Comparison of ENCODE assay signal across 9 mouse cellular contexts in genomic region chr5:34326249-34326691, GRCm38 (mm10). TPM values are rescaled to one million over a fixed set of nuclear protein-coding genes. Genes with fewer than 3 reads are reported as not detected.
A peak's percentile ranks its signal among the peaks of the same experiment; 100 is the strongest.
DNase-seq lines count a peak whose midpoint lies in the region; ATAC-seq and TF ChIP-seq lines count a peak whose summit lies in the region.
"Had no signal": no experiment of that assay in that cellular context is flagged by ENCODE, and none has a peak within 500 bp of the region (broad histone marks: within the 10 kb centered on the region; RNA-seq: fewer than 3 reads in every experiment).

No protein-coding gene starts in this region.

- in situ Hi-C loops in ES-E14 (cut with MboI; ENCODE audit: low sequenced_read_pairs in 2 of 2, unreplicated experiment in 2 of 2) = no loop called here

- peaks cover 14% of the 10 kb centered on the region for H3K4me1 ChIP-seq in forebrain, embryonic 13.5 days
- peaks cover 14% of the 10 kb centered on the region for H3K4me1 ChIP-seq in forebrain, embryonic 12.5 days
- H3K4me1 ChIP-seq in ES-E14 (ENCODE audit: control insufficient read depth in 2 of 2, insufficient read depth in 2 of 2, low read length in 2 of 2, poor library complexity in 1 of 2) = peaks cover 2 to 8% of the 10 kb centered on the region in 2 experiments; a peak in 2 of 4 replicates
- H3K4me1 ChIP-seq in heart, embryonic 13.5 days = peaks cover 16% of the 10 kb centered on the region
- no peaks in the 10 kb centered on the region for H3K4me1 ChIP-seq in lung, postnatal 0 days (ENCODE audit: insufficient read depth, low read depth, low read length)

- H3K9ac ChIP-seq in forebrain, embryonic 13.5 days = no peak overlapping the region
- no peak overlapping the region for H3K9ac ChIP-seq in forebrain, embryonic 12.5 days
- H3K9ac ChIP-seq in ES-E14 (ENCODE audit: insufficient read depth, low read depth, low read length, poor library complexity, severe bottlenecking) = no peak overlapping the region
- H3K9ac ChIP-seq in heart, embryonic 13.5 days = no peak overlapping the region
- no peak overlapping the region for H3K9ac ChIP-seq in lung, postnatal 0 days (replicated peaks; ENCODE audit: low read depth)

- ATAC-seq in forebrain, embryonic 13.5 days = no peak
- ATAC-seq in forebrain, embryonic 12.5 days (ENCODE audit: low FRiP score) = no peak
- ATAC-seq in heart, embryonic 13.5 days (ENCODE audit: extremely low read depth, insufficient number of reproducible peaks, low FRiP score, low TSS enrichment) = no peak
- peak; percentile 81 for ATAC-seq in lung, postnatal 0 days
- no peak for ATAC-seq in monocyte, adult 5-6 weeks (replicated peaks; ENCODE audit: insufficient number of reproducible peaks, low FRiP score, low TSS enrichment, poor library complexity, severe bottlenecking)

- H3K4me3 ChIP-seq in forebrain, embryonic 13.5 days = no peak overlapping the region
- no peak overlapping the region for H3K4me3 ChIP-seq in forebrain, embryonic 12.5 days (replicated peaks)
- peak overlapping the region in 1 of 2 experiments; percentile 60; a peak in 1 of 4 replicates for H3K4me3 ChIP-seq in ES-E14 (ENCODE audit: insufficient read depth in 1 of 2, low read depth in 1 of 2, low read length in 2 of 2, poor library complexity in 1 of 2, severe bottlenecking in 1 of 2)
- H3K4me3 ChIP-seq in heart, embryonic 13.5 days = no peak overlapping the region
- no peak overlapping the region for H3K4me3 ChIP-seq in lung, postnatal 0 days (ENCODE audit: low read depth, low read length)

- no peaks in the 10 kb centered on the region for H3K9me3 ChIP-seq in forebrain, embryonic 13.5 days (replicated peaks)
- H3K9me3 ChIP-seq in forebrain, embryonic 12.5 days = no peaks in the 10 kb centered on the region
- H3K9me3 ChIP-seq in ES-E14 (ENCODE audit: control insufficient read depth, insufficient read depth, low read depth, low read length) = no peaks in the 10 kb centered on the region
- 0 out of 2 replicates have a peak, but pooled peaks cover 4% of the 10 kb centered on the region for H3K9me3 ChIP-seq in heart, embryonic 13.5 days
- H3K9me3 ChIP-seq in lung, postnatal 0 days (ENCODE audit: low read length) = no peaks in the 10 kb centered on the region

- H3K27ac ChIP-seq in forebrain, embryonic 13.5 days = no peak overlapping the region
- no peak overlapping the region for H3K27ac ChIP-seq in forebrain, embryonic 12.5 days
- no peak overlapping the region for H3K27ac ChIP-seq in ES-E14 (ENCODE audit: insufficient read depth, low read depth, low read length, poor library complexity, severe bottlenecking)
- H3K27ac ChIP-seq in heart, embryonic 13.5 days (replicated peaks) = no peak overlapping the region
- no peak overlapping the region for H3K27ac ChIP-seq in lung, postnatal 0 days (ENCODE audit: low read length)

- DNase-seq in ES-E14 (ENCODE audit: low read depth, low spot score) = peak; percentile 33
- DNase-seq in lung, postnatal 0 days (ENCODE audit: low spot score) = peak; percentile 74
- DNase-seq in layer of hippocampus, adult 9-10 months (ENCODE audit: low spot score) = no peak
- DNase-seq in c-Kit-positive CD71-positive TER-119-positive erythroid progenitor cells, embryonic 14.5 days (ENCODE audit: low spot score) = no peak

- 23% methylated on average over 4 of the region's 4 CpGs for WGBS in forebrain, embryonic 13.5 days
- WGBS in forebrain, embryonic 12.5 days = 23% methylated on average over 4 of the region's 4 CpGs
- 21% methylated on average over 4 of the region's 4 CpGs for WGBS in heart, embryonic 13.5 days
- 12% methylated on average over 4 of the region's 4 CpGs for WGBS in lung, postnatal 0 days

- H3K27me3 ChIP-seq in forebrain, embryonic 13.5 days = no peaks in the 10 kb centered on the region
- no peaks in the 10 kb centered on the region for H3K27me3 ChIP-seq in forebrain, embryonic 12.5 days
- H3K27me3 ChIP-seq in heart, embryonic 13.5 days (replicated peaks) = peaks cover 11% of the 10 kb centered on the region; the same call in 1 of the 2 replicates
- H3K27me3 ChIP-seq in lung, postnatal 0 days (replicated peaks; ENCODE audit: insufficient read depth, low read length) = no peaks in the 10 kb centered on the region

- TF ChIP-seq CTCF in lung, postnatal 0 days (IDR thresholded peaks at IDR 0.05) = no peak

- TF ChIP-seq EP300 in lung, postnatal 0 days (IDR thresholded peaks at IDR 0.05) = peak; percentile 26; the same call in 1 of the 2 replicates

- H3K4me2 ChIP-seq in forebrain, embryonic 13.5 days = peak overlapping the region; percentile 57
- no peak overlapping the region; the same call in 1 of the 2 replicates for H3K4me2 ChIP-seq in forebrain, embryonic 12.5 days
- peak overlapping the region; percentile 73 for H3K4me2 ChIP-seq in heart, embryonic 13.5 days
- H3K4me2 ChIP-seq in lung, postnatal 0 days (replicated peaks; ENCODE audit: low read depth, low read length) = 0 out of 2 replicates have a peak overlapping the region, but pooled peaks have one; percentile 53

- no peaks in the 10 kb centered on the region for H3K36me3 ChIP-seq in forebrain, embryonic 13.5 days (ENCODE audit: poor library complexity, severe bottlenecking)
- no peaks in the 10 kb centered on the region for H3K36me3 ChIP-seq in forebrain, embryonic 12.5 days (replicated peaks)
- no peaks in the 10 kb centered on the region for H3K36me3 ChIP-seq in ES-E14 (ENCODE audit: control insufficient read depth, insufficient read depth, low read length, poor library complexity, severe bottlenecking)
- H3K36me3 ChIP-seq in heart, embryonic 13.5 days = no peaks in the 10 kb centered on the region
- H3K36me3 ChIP-seq in lung, postnatal 0 days (ENCODE audit: insufficient read depth, low read length) = no peaks in the 10 kb centered on the region

TF ChIP-seq in ES-E14, 5 proteins besides CTCF, POLR2A, EP300 and RAD21:
- TF ChIP-seq MAFK (IDR thresholded peaks at IDR 0.05; ENCODE audit: insufficient read depth, low read depth, low read length) (no peak), HCFC1 (IDR thresholded peaks at IDR 0.05; ENCODE audit: borderline replicate concordance, insufficient read depth, low read length) (no peak), CHD2 (IDR thresholded peaks at IDR 0.05; ENCODE audit: low read depth, low read length) (no peak), ZNF384 (IDR thresholded peaks at IDR 0.05; ENCODE audit: low read depth, low read length) (no peak)

RNA-seq across cellular contexts. Expression of gene Rnf4, which starts 9.8 kb away (rescaled TPM):
- 153 and 162 TPM in 2 replicates for polyA plus RNA-seq in forebrain, embryonic 13.5 days (2015; fragmentation: Nextera tagmentation; extraction: Ambion mirVana)
- 178 and 180 TPM in 2 replicates for polyA plus RNA-seq in forebrain, embryonic 12.5 days (2016; fragmentation: Nextera tagmentation; extraction: Ambion mirVana)
- total RNA-seq in ES-E14 (2012; rRNA removed) = 177 and 186 TPM in 2 replicates
- 109 and 110 TPM in 2 replicates for polyA plus RNA-seq in heart, embryonic 13.5 days (2015; fragmentation: Nextera tagmentation; extraction: Ambion mirVana)
- polyA plus RNA-seq in lung, postnatal 0 days (2015; fragmentation: Nextera tagmentation; extraction: Ambion mirVana) = 68.5 and 71.5 TPM in 2 replicates
- total RNA-seq in monocyte, adult 5-6 weeks (2017) = 155 to 183 TPM (median 179 TPM) in 3 replicates

RNA-seq across cellular contexts. Expression of gene Cfap99, which starts 37.9 kb away (rescaled TPM):
- 0.08 TPM in 1 of 2 replicates, not detected in the other for polyA plus RNA-seq in forebrain, embryonic 13.5 days (2015; fragmentation: Nextera tagmentation; extraction: Ambion mirVana)
- polyA plus RNA-seq in forebrain, embryonic 12.5 days (2016; fragmentation: Nextera tagmentation; extraction: Ambion mirVana) = not detected in 2 replicates
- 0.22 and 0.42 TPM in 2 replicates for total RNA-seq in ES-E14 (2012; rRNA removed)
- polyA plus RNA-seq in heart, embryonic 13.5 days (2015; fragmentation: Nextera tagmentation; extraction: Ambion mirVana) = not detected in 2 replicates
- 0.35 and 0.71 TPM in 2 replicates for polyA plus RNA-seq in lung, postnatal 0 days (2015; fragmentation: Nextera tagmentation; extraction: Ambion mirVana)
- total RNA-seq in monocyte, adult 5-6 weeks (2017) = 0.38 TPM in 1 of 3 replicates, not detected in the others
- total RNA-seq: heart, postnatal 14 days had no signal

RNA-seq across cellular contexts. Expression of gene Zfyve28, which starts 38.0 kb away (rescaled TPM):
- 1.8 and 1.9 TPM in 2 replicates for polyA plus RNA-seq in forebrain, embryonic 13.5 days (2015; fragmentation: Nextera tagmentation; extraction: Ambion mirVana)
- 2.1 and 2.6 TPM in 2 replicates for polyA plus RNA-seq in forebrain, embryonic 12.5 days (2016; fragmentation: Nextera tagmentation; extraction: Ambion mirVana)
- total RNA-seq in ES-E14 (2012; rRNA removed) = 12.3 and 18.8 TPM in 2 replicates
- 0.07 and 0.19 TPM in 2 replicates for polyA plus RNA-seq in heart, embryonic 13.5 days (2015; fragmentation: Nextera tagmentation; extraction: Ambion mirVana)
- 0.16 and 0.24 TPM in 2 replicates for polyA plus RNA-seq in lung, postnatal 0 days (2015; fragmentation: Nextera tagmentation; extraction: Ambion mirVana)
- total RNA-seq in monocyte, adult 5-6 weeks (2017) = 0.43 to 3.9 TPM (median 0.67 TPM) in 3 replicates

RNA-seq across cellular contexts. Expression of gene Fam193a, which starts 43.5 kb away (rescaled TPM):
- polyA plus RNA-seq in forebrain, embryonic 13.5 days (2015; fragmentation: Nextera tagmentation; extraction: Ambion mirVana) = 19.0 and 19.3 TPM in 2 replicates
- polyA plus RNA-seq in forebrain, embryonic 12.5 days (2016; fragmentation: Nextera tagmentation; extraction: Ambion mirVana) = 17.8 and 19.9 TPM in 2 replicates
- total RNA-seq in ES-E14 (2012; rRNA removed) = 17.3 and 19.0 TPM in 2 replicates
- polyA plus RNA-seq in heart, embryonic 13.5 days (2015; fragmentation: Nextera tagmentation; extraction: Ambion mirVana) = 7.5 and 7.8 TPM in 2 replicates
- 7.0 and 7.9 TPM in 2 replicates for polyA plus RNA-seq in lung, postnatal 0 days (2015; fragmentation: Nextera tagmentation; extraction: Ambion mirVana)
- total RNA-seq in monocyte, adult 5-6 weeks (2017) = 28.6 to 65.7 TPM (median 40.7 TPM) in 3 replicates

Comparison
In these comparisons a context has a peak if more than half of its experiments do, and no peak if none do; other contexts are left out.
1. DNase-seq: peak in ES-E14 (single experiment) and lung, postnatal 0 days (single experiment); none in layer of hippocampus, adult 9-10 months (single experiment) and c-Kit-positive CD71-positive TER-119-positive erythroid progenitor cells, embryonic 14.5 days (single experiment).